Mouse (Mus musculus) MEL (cell line): ENCODE results near the gene Nfrkb.

Experiments
- CTCF ChIP-seq, 3 experiments: IDR thresholded peaks in 2 of 3; conservative IDR thresholded peaks in 1 of 3; 2 replicates each; pipeline ENCODE4 v1.5.1; 2011 to 2012; ENCODE audit warnings: low read length in 3 of 3, low read depth in 2 of 3, mild to moderate bottlenecking in 2 of 3, improper control_type of control experiment in 1 of 3, inconsistent platforms in 1 of 3, mixed read lengths in 1 of 3, moderate library complexity in 1 of 3; ENCODE audit not compliant: control insufficient read depth in 1 of 3, insufficient read depth in 1 of 3, poor library complexity in 1 of 3, severe bottlenecking in 1 of 3
- MYC ChIP-seq: IDR thresholded peaks from 2 replicates; pipeline ENCODE4 v1.6.1; 2011; ENCODE audit warnings: low read depth, mild to moderate bottlenecking, low read length, improper control_type of control experiment, moderate library complexity
- POLR2A ChIP-seq, 2 experiments: IDR thresholded peaks; 2 replicates each; pipeline ENCODE4 v1.6.1; 2011 to 2012; ENCODE audit warnings: low read length in 2 of 2, mild to moderate bottlenecking in 2 of 2, control low read depth in 1 of 2, improper control_type of control experiment in 1 of 2, low read depth in 1 of 2, moderate library complexity in 1 of 2; ENCODE audit not compliant: control insufficient read depth in 1 of 2, insufficient read depth in 1 of 2, poor library complexity in 1 of 2
- TAL1 ChIP-seq: IDR thresholded peaks from 2 replicates; pipeline ENCODE4 v1.6.1; 2012; ENCODE audit warnings: mild to moderate bottlenecking, inconsistent platforms, low read length, moderate library complexity, mixed read lengths
- ZC3H11A ChIP-seq: IDR thresholded peaks from 2 replicates; pipeline ENCODE4 v1.6.1; 2012; ENCODE audit warnings: low read depth, mild to moderate bottlenecking, inconsistent platforms, low read length, improper control_type of control experiment

- no peak for TF ChIP-seq ZC3H11A
- TF ChIP-seq CTCF (IDR thresholded peaks at IDR 0.05 in 2 of 3, conservative IDR thresholded peaks at IDR 0.05 in 1 of 3; ENCODE audit: control insufficient read depth in 1 of 3, insufficient read depth in 1 of 3, low read depth in 2 of 3, low read length in 3 of 3, poor library complexity in 1 of 3, severe bottlenecking in 1 of 3) = no peak
- no peak for TF ChIP-seq POLR2A (IDR thresholded peaks at IDR 0.05; ENCODE audit: control insufficient read depth in 1 of 2, insufficient read depth in 1 of 2, low read depth in 1 of 2, low read length in 2 of 2, poor library complexity in 1 of 2)
- TF ChIP-seq TAL1 = no peak
- TF ChIP-seq MYC = no peak
Measured at GRCm38 (mm10) chr9:31449145-31449772, 63.3 kb downstream of the Nfrkb start.
